Mouse (Mus musculus): ENCODE data around the gene Olfr418. TPM values are rescaled to one million over a fixed set of nuclear protein-coding genes. Genes with fewer than 3 reads are reported as not detected.

Gene Olfr418
- total and polyA plus RNA-seq, 3 experiments = not detected

GRCm38 (mm10) chr1:173315725-173316124 is 49.9 kb downstream of the Olfr418 start:
- DNase-seq = no peak
- Histone ChIP-seq H3K27me3 (ENCODE audit: control insufficient read depth, insufficient read depth, low read length) (no peaks in the 10 kb centered on the region), H3K79me2 (replicated peaks; ENCODE audit: control insufficient read depth, insufficient read depth, low read length) (no peaks in the 10 kb centered on the region), H3K27ac (no peak overlapping the region), H3K9ac (ENCODE audit: low read depth, low read length) (no peak overlapping the region), H3K36me3 (ENCODE audit: control insufficient read depth, insufficient read depth, low read length) (no peaks in the 10 kb centered on the region), H3K4me3 (no peak overlapping the region), H3K4me1 (ENCODE audit: control insufficient read depth, insufficient read depth, low read length) (no peaks in the 10 kb centered on the region)
- TF ChIP-seq EP300 (IDR thresholded peaks at IDR 0.05; ENCODE audit: insufficient read depth, low read depth, low read length) (no peak), POLR2A (IDR thresholded peaks at IDR 0.05; ENCODE audit: insufficient read depth, low read depth, low read length) (no peak), CTCF (IDR thresholded peaks at IDR 0.05) (no peak)
- intact Hi-C loops (cut with DNase I) = no loop called here
- 78% methylated on average over 3 of the region's 3 CpGs for WGBS

- H3K79me2 ChIP-seq (replicated peaks; ENCODE audit: control insufficient read depth, insufficient read depth, low read length) = no peaks in the 10 kb centered on the region
- intact Hi-C loops (cut with DNase I) = no loop called here
- WGBS = 72% methylated on average over 2 of the region's 2 CpGs
These were observed 52.2 kb downstream of the Olfr418 start for GRCm38 (mm10) chr1:173317925-173318477.

GRCm38 (mm10) chr1:173321593-173322248 is 55.9 kb downstream of the Olfr418 start:
- no peaks in the 10 kb centered on the region for H3K4me1 ChIP-seq (ENCODE audit: control insufficient read depth, insufficient read depth, low read length)
- H3K4me3 ChIP-seq = no peak overlapping the region
- TF ChIP-seq CTCF (IDR thresholded peaks at IDR 0.05) (no peak), EP300 (IDR thresholded peaks at IDR 0.05; ENCODE audit: insufficient read depth, low read depth, low read length) (no peak), POLR2A (IDR thresholded peaks at IDR 0.05; ENCODE audit: insufficient read depth, low read depth, low read length) (no peak)
- H3K27ac ChIP-seq = no peak overlapping the region
- DNase-seq = no peak
- 69% methylated on average over 8 of the region's 8 CpGs for WGBS
- H3K79me2 ChIP-seq (replicated peaks; ENCODE audit: control insufficient read depth, insufficient read depth, low read length) = no peaks in the 10 kb centered on the region
- no peak overlapping the region for H3K9ac ChIP-seq (ENCODE audit: low read depth, low read length)
- H3K27me3 ChIP-seq (ENCODE audit: control insufficient read depth, insufficient read depth, low read length) = no peaks in the 10 kb centered on the region
- no peaks in the 10 kb centered on the region for H3K36me3 ChIP-seq (ENCODE audit: control insufficient read depth, insufficient read depth, low read length)
- intact Hi-C loops (cut with DNase I) = loop anchor here (2.0 kb wide), 1 partner anchor 77 kb away; no protein-coding TSS in a partner anchor

More at GRCm38 (mm10) chr1:173317925-173318477, 52.2 kb downstream of the Olfr418 start:
- Histone ChIP-seq H3K9ac (ENCODE audit: low read depth, low read length) (no peak overlapping the region), H3K27ac (no peak overlapping the region), H3K4me1 (ENCODE audit: control insufficient read depth, insufficient read depth, low read length) (no peaks in the 10 kb centered on the region), H3K36me3 (ENCODE audit: control insufficient read depth, insufficient read depth, low read length) (no peaks in the 10 kb centered on the region), H3K27me3 (ENCODE audit: control insufficient read depth, insufficient read depth, low read length) (no peaks in the 10 kb centered on the region), H3K4me3 (no peak overlapping the region)
- DNase-seq = no peak
- TF ChIP-seq POLR2A (IDR thresholded peaks at IDR 0.05; ENCODE audit: insufficient read depth, low read depth, low read length) (no peak), CTCF (IDR thresholded peaks at IDR 0.05) (no peak), EP300 (IDR thresholded peaks at IDR 0.05; ENCODE audit: insufficient read depth, low read depth, low read length) (no peak)

GRCm38 (mm10) chr1:173322249-173322627 is 56.4 kb downstream of the Olfr418 start:
- Histone ChIP-seq H3K36me3 (ENCODE audit: control insufficient read depth, insufficient read depth, low read length) (no peaks in the 10 kb centered on the region), H3K9ac (ENCODE audit: low read depth, low read length) (no peak overlapping the region), H3K79me2 (replicated peaks; ENCODE audit: control insufficient read depth, insufficient read depth, low read length) (no peaks in the 10 kb centered on the region), H3K4me3 (no peak overlapping the region), H3K27ac (no peak overlapping the region), H3K4me1 (ENCODE audit: control insufficient read depth, insufficient read depth, low read length) (no peaks in the 10 kb centered on the region), H3K27me3 (ENCODE audit: control insufficient read depth, insufficient read depth, low read length) (no peaks in the 10 kb centered on the region)
- no peak for TF ChIP-seq EP300 (IDR thresholded peaks at IDR 0.05; ENCODE audit: insufficient read depth, low read depth, low read length)
- TF ChIP-seq CTCF (IDR thresholded peaks at IDR 0.05) = no peak
- TF ChIP-seq POLR2A (IDR thresholded peaks at IDR 0.05; ENCODE audit: insufficient read depth, low read depth, low read length) = no peak
- intact Hi-C loops (cut with DNase I) = loop anchor here (2.0 kb wide), 1 partner anchor 77 kb away; no protein-coding TSS in a partner anchor
- 60% methylated on average over 6 of the region's 6 CpGs for WGBS
- no peak for DNase-seq

Other genes with a start within 250 kb of the Olfr418 start
- not detected for gene Olfr1408, start 128.6 kb upstream of the Olfr418 start, total RNA-seq (2021)
- gene Olfr1408, start 128.6 kb upstream of the Olfr418 start, polyA plus RNA-seq (2012; rRNA removed) = not detected in 2 replicates
- gene Olfr1406, start 75.4 kb upstream of the Olfr418 start, total RNA-seq (2021) = not detected
- not detected in 2 replicates for gene Olfr1406, start 75.4 kb upstream of the Olfr418 start, polyA plus RNA-seq (2012; rRNA removed)
- gene Olfr218, start 68.2 kb upstream of the Olfr418 start, total RNA-seq (2021) = not detected
- gene Olfr218, start 68.2 kb upstream of the Olfr418 start, polyA plus RNA-seq (2012; rRNA removed) = not detected in 2 replicates
- not detected for gene Olfr1404, start 53.6 kb upstream of the Olfr418 start, total RNA-seq (2021)
- gene Olfr1404, start 53.6 kb upstream of the Olfr418 start, polyA plus RNA-seq (2012; rRNA removed) = not detected in 2 replicates
- under 1 TPM in 1 of 2 experiments, not detected in 1; 0.29 TPM for gene Fcer1a, start 38.8 kb upstream of the Olfr418 start, total RNA-seq (2021)
- 0.29 and 0.31 TPM in 2 replicates for gene Fcer1a, start 38.8 kb upstream of the Olfr418 start, polyA plus RNA-seq (2012; rRNA removed)
- not detected for gene Mptx2, start 11.8 kb downstream of the Olfr418 start, total RNA-seq (2021)
- not detected in 2 replicates for gene Mptx2, start 11.8 kb downstream of the Olfr418 start, polyA plus RNA-seq (2012; rRNA removed)
- gene Ackr1, start 67.7 kb downstream of the Olfr418 start, total RNA-seq (2021) = under 1 TPM in 1 of 2 experiments, not detected in 1; 0.59 TPM
- 1.4 and 1.8 TPM in 2 replicates for gene Ackr1, start 67.7 kb downstream of the Olfr418 start, polyA plus RNA-seq (2012; rRNA removed)
- gene Aim2, start 84.9 kb downstream of the Olfr418 start, total RNA-seq (2021) = 1 to 10 TPM; 1.1 to 1.4 TPM
- gene Aim2, start 84.9 kb downstream of the Olfr418 start, polyA plus RNA-seq (2012; rRNA removed) = 0.82 and 1.4 TPM in 2 replicates
- 1 to 10 TPM; 1.6 to 2.6 TPM for gene Cadm3, start 101.7 kb downstream of the Olfr418 start, total RNA-seq (2021)
- 4.1 and 8.1 TPM in 2 replicates for gene Cadm3, start 101.7 kb downstream of the Olfr418 start, polyA plus RNA-seq (2012; rRNA removed)
- under 1 TPM; 0.16 to 0.41 TPM for gene Ifi206, start 225.0 kb downstream of the Olfr418 start, total RNA-seq (2021)
- gene Ifi206, start 225.0 kb downstream of the Olfr418 start, polyA plus RNA-seq (2012; rRNA removed) = 0.18 and 0.82 TPM in 2 replicates